Mouse (Mus musculus): ENCODE data around the gene Zfp639. TPM values are rescaled to one million over a fixed set of nuclear protein-coding genes. Genes with fewer than 3 reads are reported as not detected.

The Zfp639 gene
- polyA plus RNA-seq, 1 experiment from 2014 or later, result 23.9 TPM

GRCm38 (mm10) chr3:32472191-32472900 lies 37.7 kb upstream of the Zfp639 start:
- no peaks in the 10 kb centered on the region for H3K9me3 ChIP-seq (ENCODE audit: control insufficient read depth, low read length)
- H3K36me3 ChIP-seq (ENCODE audit: control insufficient read depth, insufficient read depth, low read length), result no peaks in the 10 kb centered on the region
- H3K27me3 ChIP-seq (ENCODE audit: control insufficient read depth, insufficient read depth, low read length), result no peaks in the 10 kb centered on the region
- DNase-seq (ENCODE audit: low spot score) (no peak), ATAC-seq (ENCODE audit: low FRiP score, low TSS enrichment) (peak; percentile 75; the same call in 1 of the 2 replicates)
- H3K4me1 ChIP-seq (replicated peaks; ENCODE audit: control insufficient read depth, insufficient read depth), result peaks cover 3% of the 10 kb centered on the region; the same call in 1 of the 2 replicates
- H3K4me2 ChIP-seq (replicated peaks; ENCODE audit: low read depth), result 0 out of 2 replicates have a peak overlapping the region, but pooled peaks have one; percentile 3
- no peak overlapping the region for H3K27ac ChIP-seq (replicated peaks)
- WGBS, result 60% methylated on average over 14 of the region's 14 CpGs
- TF ChIP-seq CTCF (IDR thresholded peaks at IDR 0.05; ENCODE audit: low read depth) (no peak), EP300 (optimal IDR thresholded peaks at IDR 0.05) (no peak)
- H3K4me3 ChIP-seq (ENCODE audit: low read depth, low read length), result no peak overlapping the region
- H3K9ac ChIP-seq (ENCODE audit: low read length), result no peak overlapping the region

- ATAC-seq (ENCODE audit: low FRiP score, low TSS enrichment) (no peak), DNase-seq (ENCODE audit: low spot score) (no peak)
- 78% methylated on average over 10 of the region's 10 CpGs for WGBS
- TF ChIP-seq EP300 (optimal IDR thresholded peaks at IDR 0.05), result no peak
- TF ChIP-seq CTCF (IDR thresholded peaks at IDR 0.05; ENCODE audit: low read depth), result no peak
- H3K27me3 ChIP-seq (ENCODE audit: control insufficient read depth, insufficient read depth, low read length), result no peaks in the 10 kb centered on the region
- H3K4me1 ChIP-seq (replicated peaks; ENCODE audit: control insufficient read depth, insufficient read depth), result peaks cover 3% of the 10 kb centered on the region; the same call in 1 of the 2 replicates
- no peaks in the 10 kb centered on the region for H3K36me3 ChIP-seq (ENCODE audit: control insufficient read depth, insufficient read depth, low read length)
- H3K4me3 ChIP-seq (ENCODE audit: low read depth, low read length), result no peak overlapping the region
- H3K4me2 ChIP-seq (replicated peaks; ENCODE audit: low read depth), result no peak overlapping the region
- H3K9ac ChIP-seq (ENCODE audit: low read length), result no peak overlapping the region
- H3K27ac ChIP-seq (replicated peaks), result no peak overlapping the region
- no peaks in the 10 kb centered on the region for H3K9me3 ChIP-seq (ENCODE audit: control insufficient read depth, low read length)
Observed at GRCm38 (mm10) chr3:32473184-32473583, 36.9 kb upstream of the Zfp639 start.

- no peak for DNase-seq (ENCODE audit: low spot score)
- no peaks in the 10 kb centered on the region for H3K36me3 ChIP-seq (ENCODE audit: control insufficient read depth, insufficient read depth, low read length)
- TF ChIP-seq CTCF (IDR thresholded peaks at IDR 0.05; ENCODE audit: low read depth) (no peak), EP300 (optimal IDR thresholded peaks at IDR 0.05) (no peak)
- ATAC-seq (ENCODE audit: low FRiP score, low TSS enrichment), result no peak
- H3K27me3 ChIP-seq (ENCODE audit: control insufficient read depth, insufficient read depth, low read length), result no peaks in the 10 kb centered on the region
- no peaks in the 10 kb centered on the region for H3K9me3 ChIP-seq (ENCODE audit: control insufficient read depth, low read length)
- no peaks in the 10 kb centered on the region for H3K4me1 ChIP-seq (replicated peaks; ENCODE audit: control insufficient read depth, insufficient read depth)
- WGBS, result 90% methylated on average over 7 of the region's 7 CpGs
- H3K4me3 ChIP-seq (ENCODE audit: low read depth, low read length), result no peak overlapping the region
- H3K4me2 ChIP-seq (replicated peaks; ENCODE audit: low read depth), result no peak overlapping the region
- H3K27ac ChIP-seq (replicated peaks), result no peak overlapping the region
- H3K9ac ChIP-seq (ENCODE audit: low read length), result no peak overlapping the region
Observed at GRCm38 (mm10) chr3:32479961-32480360, 30.1 kb upstream of the Zfp639 start.

- Histone ChIP-seq H3K4me1 (replicated peaks; ENCODE audit: control insufficient read depth, insufficient read depth) (no peaks in the 10 kb centered on the region), H3K4me3 (ENCODE audit: low read depth, low read length) (no peak overlapping the region), H3K27me3 (ENCODE audit: control insufficient read depth, insufficient read depth, low read length) (no peaks in the 10 kb centered on the region), H3K9ac (ENCODE audit: low read length) (no peak overlapping the region), H3K9me3 (ENCODE audit: control insufficient read depth, low read length) (no peaks in the 10 kb centered on the region), H3K4me2 (replicated peaks; ENCODE audit: low read depth) (no peak overlapping the region), H3K36me3 (ENCODE audit: control insufficient read depth, insufficient read depth, low read length) (no peaks in the 10 kb centered on the region), H3K27ac (replicated peaks) (no peak overlapping the region)
- no peak for ATAC-seq (ENCODE audit: low FRiP score, low TSS enrichment)
- no peak for TF ChIP-seq CTCF (IDR thresholded peaks at IDR 0.05; ENCODE audit: low read depth)
- no peak for TF ChIP-seq EP300 (optimal IDR thresholded peaks at IDR 0.05)
- 83% methylated on average over 3 of the region's 3 CpGs for WGBS
- DNase-seq (ENCODE audit: low spot score), result no peak
Observed at GRCm38 (mm10) chr3:32483035-32483434, 27.0 kb upstream of the Zfp639 start.

- DNase-seq (ENCODE audit: low spot score), result no peak
- ATAC-seq (ENCODE audit: low FRiP score, low TSS enrichment), result no peak
- WGBS, result 72% methylated on average over 4 of the region's 4 CpGs
- Histone ChIP-seq H3K4me1 (replicated peaks; ENCODE audit: control insufficient read depth, insufficient read depth) (no peaks in the 10 kb centered on the region), H3K27ac (replicated peaks) (no peak overlapping the region), H3K27me3 (ENCODE audit: control insufficient read depth, insufficient read depth, low read length) (no peaks in the 10 kb centered on the region), H3K9ac (ENCODE audit: low read length) (no peak overlapping the region), H3K36me3 (ENCODE audit: control insufficient read depth, insufficient read depth, low read length) (no peaks in the 10 kb centered on the region), H3K4me2 (replicated peaks; ENCODE audit: low read depth) (no peak overlapping the region), H3K4me3 (ENCODE audit: low read depth, low read length) (no peak overlapping the region), H3K9me3 (ENCODE audit: control insufficient read depth, low read length) (no peaks in the 10 kb centered on the region)
- TF ChIP-seq CTCF (IDR thresholded peaks at IDR 0.05; ENCODE audit: low read depth), result no peak
Observed at GRCm38 (mm10) chr3:32486543-32486942, 23.5 kb upstream of the Zfp639 start.

- Histone ChIP-seq H3K27me3 (ENCODE audit: control insufficient read depth, insufficient read depth, low read length) (no peaks in the 10 kb centered on the region), H3K36me3 (ENCODE audit: control insufficient read depth, insufficient read depth, low read length) (no peaks in the 10 kb centered on the region), H3K9ac (ENCODE audit: low read length) (no peak overlapping the region), H3K9me3 (ENCODE audit: control insufficient read depth, low read length) (no peaks in the 10 kb centered on the region), H3K4me3 (ENCODE audit: low read depth, low read length) (no peak overlapping the region), H3K4me1 (replicated peaks; ENCODE audit: control insufficient read depth, insufficient read depth) (no peaks in the 10 kb centered on the region), H3K4me2 (replicated peaks; ENCODE audit: low read depth) (no peak overlapping the region), H3K27ac (replicated peaks) (no peak overlapping the region)
- no peak for DNase-seq (ENCODE audit: low spot score)
- WGBS, result 73% methylated on average over 6 of the region's 6 CpGs
- TF ChIP-seq EP300 (optimal IDR thresholded peaks at IDR 0.05) (no peak), CTCF (IDR thresholded peaks at IDR 0.05; ENCODE audit: low read depth) (no peak)
- no peak for ATAC-seq (ENCODE audit: low FRiP score, low TSS enrichment)
Observed at GRCm38 (mm10) chr3:32488172-32488571, 21.9 kb upstream of the Zfp639 start.

Data from stomach, postnatal 0 days (tissue).